Mouse (Mus musculus): ENCODE measurements at regions not wholly inside any gene's neighbourhood (a gene's known extent, or its start where the extent isn't known, plus 50 kb on each side); places are given as distances from the start of the nearest gene placed in this dataset.

GRCm38 (mm10) chr8:78154873-78155272, 58.2 kb upstream of the Ttc29 start:
- no peak for DNase-seq

- DNase-seq = no peak
These were observed 51.1 kb upstream of the Ttc29 start for GRCm38 (mm10) chr8:78162046-78162445.

GRCm38 (mm10) chr8:78162763-78163508, 50.2 kb upstream of the Ttc29 start:
- DNase-seq = no peak
